Mouse (Mus musculus) cortical plate, adult 2 months (tissue): Measurements from ENCODE around the gene Gstt3.

Source experiments
- CTCF ChIP-seq: fragments of 200-500 bp; IDR thresholded peaks from 2 replicates; pipeline ENCODE4 v1.5.1; 2011; ENCODE audit warnings: mild to moderate bottlenecking, control low read depth, low read length; ENCODE audit not compliant: insufficient read depth; ENCODE audit errors: extremely low read depth
- POLR2A ChIP-seq: fragments of 200-500 bp; IDR thresholded peaks from 2 replicates; pipeline ENCODE4 v1.6.1; 2011; ENCODE audit warnings: mild to moderate bottlenecking, low read length, control low read depth; ENCODE audit not compliant: insufficient read depth; ENCODE audit errors: extremely low read depth

GRCm38 (mm10) chr10:75789081-75789735 lies 8.0 kb upstream of the Gstt3 start:
- TF ChIP-seq CTCF (no peak), POLR2A (no peak)
